Mouse (Mus musculus) splenic B cell, adult 2 months (primary cell): ENCODE measurements around the gene Llph.

ENCODE experiments used
- DNase-seq: peaks from one replicate; pipeline ENCODE4 v3.0.0-alpha.2; 2011; ENCODE audit warnings: low read depth, low spot score
- H3K27me3 ChIP-seq: 2 replicates; pipeline ENCODE4 v1.6.1; 2012; ENCODE audit warnings: mild to moderate bottlenecking, low read length, moderate library complexity, mixed read lengths; ENCODE audit not compliant: control insufficient read depth, poor library complexity, insufficient read depth, severe bottlenecking
- H3K36me3 ChIP-seq: 2 replicates; pipeline ENCODE4 v1.6.1; 2012; ENCODE audit warnings: mild to moderate bottlenecking, low read length, moderate library complexity, mixed read lengths; ENCODE audit not compliant: control insufficient read depth, poor library complexity, insufficient read depth, severe bottlenecking

Llph gene

DNA sequence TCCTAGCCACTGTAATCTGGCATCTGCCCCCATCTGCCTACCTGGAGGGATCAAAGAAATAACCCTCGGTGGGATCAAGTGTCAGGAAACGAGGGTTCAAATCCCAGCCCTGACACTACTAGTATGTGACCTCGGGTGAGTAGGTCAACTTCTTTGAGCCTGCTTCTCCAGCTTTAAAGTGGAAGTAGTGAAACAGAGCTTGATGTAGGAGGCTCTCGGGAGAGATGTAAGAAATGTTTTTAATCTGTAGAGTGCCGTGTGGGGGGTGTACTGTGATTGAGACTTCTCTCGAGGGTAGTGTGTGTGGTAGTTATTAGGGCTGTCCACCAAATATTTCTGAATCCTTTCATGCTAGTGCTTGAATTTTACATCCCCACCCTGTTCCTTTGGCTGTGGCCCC, 15.6 kb downstream of the Llph start:
- no peaks in the 10 kb centered on the region for H3K27me3 ChIP-seq
- no peak for DNase-seq
- no peaks in the 10 kb centered on the region for H3K36me3 ChIP-seq

DNA sequence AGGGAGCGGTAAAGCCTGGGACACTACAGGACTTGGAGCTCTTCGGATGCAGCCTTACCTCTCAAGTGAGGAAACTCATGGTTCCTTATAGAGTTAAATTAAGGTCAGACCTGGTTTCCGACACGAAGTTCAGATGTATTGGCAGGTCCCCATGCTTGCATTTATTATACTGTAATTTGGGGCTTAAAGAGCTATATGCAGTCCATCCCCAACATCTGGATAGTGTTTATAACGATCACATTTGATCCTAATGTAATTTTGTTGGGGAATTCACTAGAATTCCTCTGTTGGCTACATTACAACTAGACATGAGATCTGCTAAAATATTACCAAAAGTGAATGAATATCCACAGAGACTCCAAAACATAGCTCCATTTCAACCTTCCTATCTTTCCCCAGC, 18.8 kb downstream of the Llph start:
- no peak for DNase-seq
- H3K27me3 ChIP-seq: no peaks in the 10 kb centered on the region
- H3K36me3 ChIP-seq: no peaks in the 10 kb centered on the region

DNA sequence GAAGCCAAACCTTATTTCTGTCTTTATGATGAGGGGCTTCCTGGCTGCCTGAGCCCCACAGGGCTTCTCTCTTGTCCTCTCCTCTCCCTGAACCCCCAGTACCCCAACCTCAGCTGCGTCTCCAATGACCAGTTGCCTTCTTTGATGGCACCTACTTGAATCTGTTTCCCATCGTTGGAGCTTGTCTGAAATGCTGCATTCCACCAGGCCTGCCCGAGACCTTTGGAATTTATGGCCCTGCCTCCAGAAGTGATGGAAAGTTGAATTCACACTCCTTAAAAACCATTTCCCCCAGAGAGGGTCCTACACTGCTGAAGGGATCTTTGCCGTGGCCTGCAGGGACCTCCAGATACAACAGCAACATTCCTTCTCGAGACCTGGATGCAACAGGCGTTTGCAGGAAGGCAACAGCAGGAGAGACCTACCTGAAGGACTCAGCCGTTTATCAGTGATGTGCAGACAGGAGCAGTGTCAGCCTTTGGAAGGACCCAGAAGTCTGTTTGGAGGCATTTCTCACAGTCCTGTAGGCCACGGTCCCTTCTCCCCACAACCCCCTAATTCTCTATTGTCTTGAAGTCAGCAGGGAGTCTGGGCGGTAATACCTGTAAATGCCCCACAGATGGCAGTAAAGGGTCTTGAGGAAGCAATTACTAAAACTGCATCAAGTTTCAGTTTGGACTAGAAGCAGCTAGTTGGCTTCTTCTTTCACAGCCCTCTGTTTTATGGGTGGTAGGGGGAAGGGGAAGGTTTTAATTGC, 20.3 kb downstream of the Llph start:
- DNase-seq: peak; percentile 89
- H3K27me3 ChIP-seq: no peaks in the 10 kb centered on the region; the same call in 1 of the 2 replicates
- H3K36me3 ChIP-seq: no peaks in the 10 kb centered on the region

DNA sequence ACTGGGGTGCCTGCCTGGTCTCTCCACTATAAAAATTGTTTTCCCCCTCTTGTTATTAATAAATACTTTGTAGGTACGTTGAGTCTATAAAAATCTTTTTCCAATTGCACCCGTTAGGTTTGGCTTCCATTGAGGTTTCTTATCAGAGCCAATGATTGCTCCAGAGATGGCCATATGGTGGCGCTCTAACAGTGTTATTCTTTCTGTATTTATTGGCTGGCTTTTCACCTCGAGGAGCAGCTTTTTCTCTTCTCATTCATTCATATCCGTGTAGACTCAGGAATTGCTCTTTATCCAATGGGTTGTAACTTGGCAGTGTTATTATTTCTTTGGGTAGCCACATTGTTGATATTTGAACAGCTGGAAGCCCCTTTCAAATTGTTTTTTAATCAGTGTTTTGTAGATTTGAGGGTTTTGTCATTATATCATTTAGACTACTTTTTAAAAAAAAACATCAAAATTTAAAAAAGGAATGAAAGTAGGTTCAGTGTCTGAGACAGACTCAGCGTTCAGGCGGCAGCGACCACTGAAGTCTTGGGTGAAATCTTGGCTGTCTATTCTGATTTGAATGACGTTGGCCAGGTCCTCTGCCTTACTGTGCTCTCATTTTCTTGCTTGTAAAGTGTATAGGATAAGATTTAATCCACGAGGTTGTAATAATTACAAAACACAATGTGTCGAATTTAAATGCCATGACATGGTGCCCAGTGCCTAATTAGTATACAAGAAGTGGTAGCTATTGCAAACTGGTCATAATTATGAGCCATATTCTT, 24.2 kb downstream of the Llph start:
- no peak for DNase-seq
- H3K27me3 ChIP-seq: no peaks in the 10 kb centered on the region; the same call in 1 of the 2 replicates
- no peaks in the 10 kb centered on the region for H3K36me3 ChIP-seq

DNA sequence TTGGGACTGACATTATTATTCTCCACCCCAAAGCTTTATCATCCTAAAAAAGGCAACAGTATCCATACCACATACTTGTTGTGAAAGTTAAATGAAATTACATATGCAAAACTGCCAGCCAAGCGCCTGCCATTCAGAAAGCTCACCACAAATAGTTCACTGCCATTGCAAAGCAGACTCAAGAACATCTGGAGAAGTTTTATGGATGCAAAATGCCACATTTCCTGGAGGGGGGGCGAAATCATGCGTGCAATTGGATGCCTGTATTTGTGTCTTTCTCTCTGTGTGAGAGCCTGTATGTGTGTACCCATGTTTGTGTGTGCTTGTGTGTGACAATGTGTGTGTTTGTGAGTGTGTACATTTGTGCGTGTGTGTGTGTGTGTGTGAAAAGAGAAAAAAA, 24.9 kb downstream of the Llph start:
- no peak for DNase-seq
- H3K27me3 ChIP-seq: no peaks in the 10 kb centered on the region; the same call in 1 of the 2 replicates
- H3K36me3 ChIP-seq: no peaks in the 10 kb centered on the region

DNA sequence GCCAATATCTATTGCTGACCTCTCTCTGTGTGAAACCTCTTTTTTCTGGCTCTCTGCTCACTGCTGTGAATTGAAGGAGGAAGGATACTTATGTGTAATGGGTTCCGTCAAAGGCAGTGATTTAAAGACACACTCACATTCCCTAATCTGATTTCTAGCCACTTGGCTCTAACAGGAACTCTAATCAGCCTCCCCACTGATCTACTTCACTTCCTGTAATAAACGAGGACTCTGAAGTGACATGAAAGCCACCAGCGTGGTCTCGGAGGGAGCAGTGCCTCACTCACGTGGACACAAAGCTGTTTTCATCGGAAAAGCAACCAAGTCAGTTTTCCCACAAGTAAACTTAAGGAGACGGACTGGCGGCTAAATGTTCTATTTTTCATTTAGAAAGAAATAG, 25.9 kb downstream of the Llph start:
- Histone ChIP-seq H3K27me3 (no peaks in the 10 kb centered on the region; the same call in 1 of the 2 replicates), H3K36me3 (no peaks in the 10 kb centered on the region)
- no peak for DNase-seq

DNA sequence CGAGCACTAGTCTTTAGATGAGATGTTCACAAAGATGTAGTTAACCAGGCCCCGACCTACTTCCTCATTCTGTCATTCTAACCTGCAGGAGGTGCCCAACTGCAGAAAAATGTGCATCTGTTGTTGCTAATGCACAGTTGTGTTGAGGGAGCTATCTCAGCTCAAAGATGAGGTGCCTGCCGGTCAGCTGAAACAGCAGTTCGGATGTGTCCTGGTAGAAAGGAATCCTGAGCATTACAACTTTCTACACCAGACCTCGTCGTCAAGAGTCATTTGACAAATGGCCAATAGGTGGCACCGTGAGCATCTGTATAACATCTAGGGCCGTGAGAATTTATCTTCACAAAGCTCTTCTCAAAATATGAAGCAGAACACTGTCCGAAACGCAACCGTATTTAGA, 30.4 kb downstream of the Llph start:
- Histone ChIP-seq H3K27me3 (no peaks in the 10 kb centered on the region), H3K36me3 (no peaks in the 10 kb centered on the region)
- peak; percentile 63 for DNase-seq

DNA sequence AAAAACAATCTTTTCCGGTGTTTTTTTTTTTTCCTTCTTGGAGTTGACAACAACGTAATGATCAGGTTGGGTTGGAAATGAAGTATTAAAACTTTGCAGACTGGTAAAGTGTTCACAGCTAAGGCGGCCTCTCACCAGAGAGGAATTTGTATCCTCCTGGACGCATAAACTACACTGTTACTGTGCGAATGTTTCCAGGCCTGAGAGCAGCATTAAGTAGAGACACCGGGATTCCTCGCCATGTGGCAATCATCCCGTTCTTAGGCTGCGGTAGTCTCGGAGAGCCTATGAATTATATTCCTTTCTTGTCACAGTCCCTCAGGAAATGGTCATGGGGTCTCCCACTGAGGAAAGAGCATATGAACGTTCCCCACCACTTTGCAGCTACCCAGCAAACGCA, 40.9 kb downstream of the Llph start:
- H3K36me3 ChIP-seq: no peaks in the 10 kb centered on the region
- DNase-seq: no peak
- no peaks in the 10 kb centered on the region for H3K27me3 ChIP-seq

DNA sequence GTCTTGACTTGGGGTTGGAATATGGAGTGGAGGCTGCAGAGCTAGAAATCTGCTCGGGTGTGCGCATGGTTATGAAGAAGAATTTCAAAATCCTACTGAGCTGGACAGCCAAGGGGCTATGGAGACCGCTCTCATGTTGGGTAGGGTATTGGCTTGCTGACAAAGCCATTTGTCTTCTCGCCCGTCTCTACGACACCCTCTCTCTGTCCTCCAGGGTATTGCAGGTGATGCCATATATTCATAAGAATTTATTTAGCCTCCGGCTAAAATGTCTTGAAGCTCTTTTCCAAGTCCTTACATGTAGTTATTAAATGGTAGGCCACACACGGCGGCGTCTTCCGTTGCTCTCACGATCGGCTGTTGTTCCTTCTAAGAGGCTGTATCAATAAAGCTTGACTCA, 43.1 kb downstream of the Llph start:
- no peaks in the 10 kb centered on the region for H3K36me3 ChIP-seq
- no peaks in the 10 kb centered on the region for H3K27me3 ChIP-seq
- no peak for DNase-seq

DNA sequence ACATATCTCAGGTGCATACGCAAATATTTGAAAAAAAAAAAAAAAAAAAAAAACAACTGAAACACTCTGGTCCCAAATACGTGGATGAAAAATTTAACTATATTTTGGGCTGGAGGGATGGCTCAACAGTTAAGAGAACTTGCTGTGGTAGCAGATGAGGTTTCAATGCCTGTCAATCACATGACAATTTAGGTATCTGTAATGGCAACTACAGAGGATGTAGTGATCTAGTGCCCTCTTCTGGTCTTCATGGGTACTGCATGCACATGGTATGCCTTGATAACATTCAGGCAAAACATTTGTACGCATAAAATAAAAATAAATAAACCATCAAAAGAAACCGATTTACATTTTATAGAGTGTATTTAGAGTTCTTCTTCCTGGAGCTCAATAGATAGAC, 43.9 kb downstream of the Llph start:
- H3K27me3 ChIP-seq: no peaks in the 10 kb centered on the region
- DNase-seq: peak; percentile 87
- no peaks in the 10 kb centered on the region for H3K36me3 ChIP-seq

DNA sequence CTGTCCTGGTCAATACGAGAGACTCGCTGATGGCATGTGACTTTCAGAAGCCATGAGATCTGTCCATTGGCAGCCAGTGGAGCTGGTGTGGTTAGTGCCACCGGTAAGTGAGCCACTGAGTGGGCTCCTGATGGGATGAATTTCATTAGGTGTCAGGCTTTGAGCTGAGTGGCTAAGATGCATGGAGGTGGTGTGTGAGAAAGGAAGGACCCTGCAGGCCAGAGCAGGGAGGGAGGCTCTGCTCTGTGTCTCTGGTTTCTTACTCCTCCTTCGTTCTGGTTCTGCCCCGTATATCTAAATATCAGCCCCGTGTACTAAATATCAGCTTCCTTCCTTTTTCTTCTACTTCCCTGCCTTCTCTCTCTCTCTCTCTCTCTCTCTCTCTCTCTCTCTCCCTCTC, 44.4 kb downstream of the Llph start:
- no peaks in the 10 kb centered on the region for H3K27me3 ChIP-seq
- peak; percentile 8 for DNase-seq

DNA sequence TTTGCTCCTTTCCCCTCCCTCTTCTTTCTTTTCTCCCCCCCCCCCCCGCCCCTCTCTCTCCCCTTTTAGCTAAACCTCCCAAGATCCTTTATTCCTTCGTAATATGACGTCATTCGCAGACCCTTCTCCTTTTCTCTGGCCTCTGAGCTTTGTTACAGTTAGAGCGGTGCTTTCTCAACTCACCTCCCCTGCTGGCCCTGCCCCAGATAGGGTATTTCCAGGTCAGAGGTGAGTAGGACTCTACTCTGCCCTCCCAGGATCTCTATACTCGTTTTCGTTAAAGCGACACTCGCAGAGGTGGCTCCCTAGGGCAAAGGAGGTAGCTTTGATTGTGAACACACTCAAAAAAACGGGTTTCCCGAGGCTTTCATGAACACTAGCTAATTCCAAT, 45.0 kb downstream of the Llph start:
- no peaks in the 10 kb centered on the region for H3K27me3 ChIP-seq
- H3K36me3 ChIP-seq: no peaks in the 10 kb centered on the region
- DNase-seq: peak; percentile 17

More for the DNA sequence above, 44.4 kb downstream of the Llph start:
- no peaks in the 10 kb centered on the region for H3K36me3 ChIP-seq

DNA sequence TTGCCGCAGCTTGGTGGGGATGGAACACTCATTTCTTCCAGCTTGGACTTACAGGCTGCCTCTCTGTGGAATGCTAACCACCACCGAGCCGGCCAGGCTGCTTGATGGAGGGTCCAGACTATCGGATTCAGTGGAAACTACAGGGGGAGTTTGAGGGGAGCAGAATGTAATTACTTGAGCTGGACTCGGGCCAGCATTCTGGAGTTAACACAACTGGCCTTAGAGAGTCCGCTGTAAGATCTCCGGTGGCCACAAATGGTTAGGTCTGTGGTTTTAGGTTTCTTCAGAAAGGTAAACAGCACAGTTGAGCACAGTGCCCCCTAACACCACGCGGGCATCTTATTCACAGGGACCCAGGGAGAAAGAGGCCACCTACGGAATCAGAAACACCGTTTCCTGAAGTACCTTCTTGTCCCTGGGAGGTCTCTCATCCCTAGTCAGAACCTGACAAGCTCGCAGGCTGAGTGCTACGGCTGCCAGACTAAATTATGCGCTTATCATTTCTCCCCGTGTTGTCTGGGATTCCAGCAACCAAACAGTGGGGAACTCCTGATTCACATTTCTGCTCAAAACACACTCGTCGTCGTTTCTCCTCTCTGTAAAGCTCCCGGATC, 45.5 kb downstream of the Llph start:
- Histone ChIP-seq H3K27me3 (no peaks in the 10 kb centered on the region), H3K36me3 (no peaks in the 10 kb centered on the region)
- DNase-seq: no peak

DNA sequence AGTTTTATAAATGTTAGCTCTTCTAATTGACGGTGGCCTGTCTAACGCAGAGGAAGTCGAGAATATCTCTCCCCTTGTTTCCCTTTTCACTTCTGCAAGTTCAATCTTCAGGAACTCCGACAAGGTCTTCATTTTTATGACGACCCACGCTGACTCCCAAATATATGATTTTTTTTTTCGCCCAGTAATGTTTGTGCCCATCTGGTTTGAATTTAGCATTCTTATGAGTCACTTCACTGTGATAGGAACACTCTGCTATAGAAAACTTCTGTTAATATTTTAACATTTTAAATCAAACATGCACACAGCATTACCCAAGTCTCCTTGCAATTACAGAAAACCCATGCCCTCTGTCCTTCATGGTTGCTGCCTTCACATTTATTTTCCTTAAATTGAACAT, 46.5 kb downstream of the Llph start:
- Histone ChIP-seq H3K36me3 (no peaks in the 10 kb centered on the region), H3K27me3 (no peaks in the 10 kb centered on the region)
- DNase-seq: no peak

DNA sequence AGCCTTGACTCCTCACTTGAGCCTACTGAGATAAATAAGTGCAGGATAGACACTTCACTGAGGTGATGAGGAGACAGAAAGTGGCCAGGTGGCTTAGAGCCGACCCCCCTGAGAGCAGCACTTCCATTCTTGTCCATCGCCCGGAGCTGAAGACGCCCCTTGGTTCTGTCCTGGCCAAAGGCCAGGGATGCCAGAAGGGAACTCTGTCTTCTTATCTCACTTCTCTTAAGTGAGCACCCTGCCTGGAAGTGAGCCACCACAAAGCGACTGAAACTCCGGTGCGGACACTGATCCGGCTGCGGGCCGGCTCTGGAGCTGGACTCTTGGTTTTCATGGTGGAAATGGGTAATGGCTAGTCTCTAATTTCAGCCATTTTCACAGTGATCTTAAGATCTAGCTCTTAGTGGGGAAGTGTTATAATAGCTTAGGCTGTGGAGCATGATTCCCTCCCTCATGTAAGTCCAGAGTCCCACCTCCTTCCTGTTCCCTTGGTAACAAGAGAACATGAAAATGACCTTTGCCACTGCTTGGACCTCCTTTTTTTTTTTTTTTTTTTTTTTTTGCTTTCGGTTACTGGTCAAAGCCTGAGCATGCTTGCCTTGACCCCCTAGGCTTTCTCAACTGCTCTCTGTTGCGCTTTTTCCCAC, 52.7 kb downstream of the Llph start:
- DNase-seq: no peak
- H3K27me3 ChIP-seq: no peaks in the 10 kb centered on the region
- no peaks in the 10 kb centered on the region for H3K36me3 ChIP-seq
